Mouse (Mus musculus) urinary bladder, postnatal 25 days (tissue): ENCODE measurements around the gene Nagpa.
"Not testable (repeated sequence)": the region's sequence is repeated elsewhere in the genome, so short reads cannot be mapped to it uniquely, and the experiment has no call there.

ENCODE experiments used
- DNase-seq: peaks from one replicate; pipeline ENCODE4 v3.0.0; 2022; ENCODE audit warnings: low spot score

Nagpa gene

GRCm38 (mm10) chr16:5203668-5204433, at the start of gene Nagpa:
TSS of gene Nagpa (minus strand) at chr16:5204012.
- peak; percentile 76 for DNase-seq

- no peak for DNase-seq
Measured at GRCm38 (mm10) chr16:5252260-5252659, 48.4 kb upstream of the Nagpa start.

- no peak for DNase-seq
Measured at GRCm38 (mm10) chr16:5250891-5251290, 47.1 kb upstream of the Nagpa start.

GRCm38 (mm10) chr16:5244411-5244810, 40.6 kb upstream of the Nagpa start:
- DNase-seq: peak; percentile 55

- no peak for DNase-seq
Measured at GRCm38 (mm10) chr16:5242882-5243281, 39.1 kb upstream of the Nagpa start.

GRCm38 (mm10) chr16:5242355-5242754, 38.5 kb upstream of the Nagpa start:
- DNase-seq: no peak

- peak; percentile 92 for DNase-seq
Measured at GRCm38 (mm10) chr16:5233418-5234313, 29.9 kb upstream of the Nagpa start, which contains the start of gene Alg1. TSS of gene Alg1 (plus strand) at chr16:5233621.

GRCm38 (mm10) chr16:5232982-5233381, 29.2 kb upstream of the Nagpa start:
- no peak for DNase-seq

GRCm38 (mm10) chr16:5228103-5228502, 24.3 kb upstream of the Nagpa start:
- not testable (repeated sequence) for DNase-seq

GRCm38 (mm10) chr16:5227501-5227900, 23.7 kb upstream of the Nagpa start:
- not testable (repeated sequence) for DNase-seq

- not testable (repeated sequence) for DNase-seq
Measured at GRCm38 (mm10) chr16:5226534-5226933, 22.7 kb upstream of the Nagpa start.

GRCm38 (mm10) chr16:5222140-5222539, 18.3 kb upstream of the Nagpa start, which contains the start of gene AU021092:
TSS of gene AU021092 (minus strand) at chr16:5222299.
- no peak for DNase-seq

- no peak for DNase-seq
Measured at GRCm38 (mm10) chr16:5221403-5221802, 17.6 kb upstream of the Nagpa start.

GRCm38 (mm10) chr16:5217341-5218133, 13.7 kb upstream of the Nagpa start:
- no peak for DNase-seq

- no peak for DNase-seq
Measured at GRCm38 (mm10) chr16:5216686-5217085, 12.9 kb upstream of the Nagpa start.

- DNase-seq: no peak
Measured at GRCm38 (mm10) chr16:5214126-5214525, 10.3 kb upstream of the Nagpa start.

- DNase-seq: no peak
Measured at GRCm38 (mm10) chr16:5212150-5212549, 8.3 kb upstream of the Nagpa start.

GRCm38 (mm10) chr16:5210365-5210764, 6.6 kb upstream of the Nagpa start:
- no peak for DNase-seq

GRCm38 (mm10) chr16:5206051-5206450, 2.2 kb upstream of the Nagpa start:
- no peak for DNase-seq

GRCm38 (mm10) chr16:5205431-5205970, 1.7 kb upstream of the Nagpa start:
- DNase-seq: no peak

- peak; percentile 13 for DNase-seq
Measured at GRCm38 (mm10) chr16:5203200-5203599, 612 bp downstream of the Nagpa start.

- peak; percentile 37 for DNase-seq
Measured at GRCm38 (mm10) chr16:5202681-5203080, 1.1 kb downstream of the Nagpa start.
